Mouse (Mus musculus): Measurements from ENCODE around the gene Tor3a. TPM values are rescaled to one million over a fixed set of nuclear protein-coding genes. Genes with fewer than 3 reads are reported as not detected.

The Tor3a gene
- total RNA-seq, 4 experiments from 2014 or later: 8.2 to 11.9 (median 8.7) TPM

Other genes with a start within 250 kb of the Tor3a start
- 10 to 100 TPM; 55.0 to 67.6 (median 59.7) TPM for gene Soat1, start 200.0 kb downstream of the Tor3a start, total RNA-seq (2022)
- 10 to 100 TPM; 39.0 to 49.4 (median 43.5) TPM for gene Gm10031, start 150.3 kb downstream of the Tor3a start, total RNA-seq (2022)
- 10 to 100 TPM; 76.6 to 82.4 (median 79.9) TPM for gene Abl2, start 115.6 kb downstream of the Tor3a start, total RNA-seq (2022)
- 10 to 100 TPM; 70.3 to 84.4 (median 79.3) TPM for gene Fam20b, start 44.7 kb upstream of the Tor3a start, total RNA-seq (2022)
- 1 to 10 TPM in 3 of 4 experiments, under 1 TPM in 1; 0.73 to 1.6 (median 1.3) TPM for gene Angptl1, start 164.2 kb upstream of the Tor3a start, total RNA-seq (2022)